Mouse (Mus musculus): ENCODE results near the gene Kcnmb4. TPM values are rescaled to one million over a fixed set of nuclear protein-coding genes. Genes with fewer than 3 reads are reported as not detected.

Gene Kcnmb4
- total RNA-seq, 2 experiments from 2014 or later: 1.4 TPM; not detected in 1

DNA sequence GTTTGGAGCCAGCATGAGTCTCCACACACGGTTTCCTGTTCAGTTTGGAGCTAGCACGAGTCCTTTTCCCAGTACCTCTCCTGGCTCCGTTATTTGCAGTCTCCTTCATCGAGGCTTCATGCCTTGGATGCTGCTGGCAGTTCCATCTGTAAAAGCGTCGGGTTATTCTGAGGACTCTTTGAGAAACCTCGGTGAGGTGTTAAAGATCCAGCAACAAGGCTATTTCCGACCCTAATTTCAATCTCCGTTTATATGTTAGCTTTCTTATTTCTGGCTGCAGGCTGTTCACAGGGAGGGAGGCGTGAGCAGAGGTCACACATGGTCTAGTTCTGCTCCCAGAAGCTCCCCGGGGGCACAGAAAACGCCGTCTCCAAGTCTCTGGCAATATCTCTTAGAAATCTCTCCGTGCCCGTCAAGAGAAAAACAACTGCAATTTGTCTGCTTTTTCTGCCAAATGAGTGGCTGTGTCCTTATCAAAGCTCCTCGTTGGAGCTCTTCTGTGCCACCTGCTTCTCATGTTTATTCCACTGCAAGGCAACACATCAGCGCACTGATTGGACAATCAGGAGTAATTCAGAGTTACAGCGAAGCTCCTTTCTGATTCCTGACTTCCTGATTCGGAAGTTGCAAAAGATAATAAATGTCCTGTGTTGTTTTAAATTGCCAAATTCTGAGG, 65.9 kb downstream of the Kcnmb4 start:
- no peak for ATAC-seq (replicated peaks; ENCODE audit: low FRiP score, poor library complexity, severe bottlenecking)

DNA sequence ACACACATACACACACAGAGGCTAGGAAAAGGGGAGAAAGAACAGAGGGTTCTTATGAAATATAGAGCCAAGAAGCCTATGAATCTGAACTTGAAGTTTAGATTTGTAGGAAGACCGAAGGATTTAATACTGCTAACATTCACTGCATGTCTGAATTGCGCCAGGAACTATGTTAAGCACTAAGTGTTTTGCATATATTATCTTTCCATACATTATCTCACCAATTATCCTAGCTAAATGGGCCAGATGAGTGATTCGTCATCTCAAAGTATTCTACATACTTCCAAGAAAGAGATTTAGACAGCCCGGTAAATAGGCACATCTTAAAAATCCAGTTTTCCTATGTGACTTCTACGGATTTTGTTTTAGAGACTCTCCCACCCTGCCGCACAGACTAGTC, 68.7 kb downstream of the Kcnmb4 start:
- no peak for ATAC-seq (replicated peaks; ENCODE audit: low FRiP score, poor library complexity, severe bottlenecking)

DNA sequence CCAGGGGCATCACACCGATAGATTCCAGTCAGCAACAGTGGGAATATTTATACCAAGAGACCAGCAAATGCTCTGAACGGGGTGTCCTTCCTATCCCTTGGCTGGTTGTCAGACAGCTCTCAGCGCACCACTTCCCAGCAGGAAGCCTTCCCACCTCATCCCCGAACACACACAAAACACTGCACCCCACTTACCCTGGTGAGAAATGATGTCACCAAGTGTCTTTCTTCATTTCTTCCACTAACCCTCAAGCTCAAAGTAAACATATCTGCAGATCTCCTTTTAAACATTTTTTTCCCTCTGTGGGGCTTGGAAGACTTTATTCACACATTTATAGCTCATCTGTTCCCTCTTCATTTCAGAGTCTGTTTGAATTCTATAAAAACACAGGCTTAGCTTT, 70.0 kb downstream of the Kcnmb4 start:
- no peak for ATAC-seq (replicated peaks; ENCODE audit: low FRiP score, poor library complexity, severe bottlenecking)

DNA sequence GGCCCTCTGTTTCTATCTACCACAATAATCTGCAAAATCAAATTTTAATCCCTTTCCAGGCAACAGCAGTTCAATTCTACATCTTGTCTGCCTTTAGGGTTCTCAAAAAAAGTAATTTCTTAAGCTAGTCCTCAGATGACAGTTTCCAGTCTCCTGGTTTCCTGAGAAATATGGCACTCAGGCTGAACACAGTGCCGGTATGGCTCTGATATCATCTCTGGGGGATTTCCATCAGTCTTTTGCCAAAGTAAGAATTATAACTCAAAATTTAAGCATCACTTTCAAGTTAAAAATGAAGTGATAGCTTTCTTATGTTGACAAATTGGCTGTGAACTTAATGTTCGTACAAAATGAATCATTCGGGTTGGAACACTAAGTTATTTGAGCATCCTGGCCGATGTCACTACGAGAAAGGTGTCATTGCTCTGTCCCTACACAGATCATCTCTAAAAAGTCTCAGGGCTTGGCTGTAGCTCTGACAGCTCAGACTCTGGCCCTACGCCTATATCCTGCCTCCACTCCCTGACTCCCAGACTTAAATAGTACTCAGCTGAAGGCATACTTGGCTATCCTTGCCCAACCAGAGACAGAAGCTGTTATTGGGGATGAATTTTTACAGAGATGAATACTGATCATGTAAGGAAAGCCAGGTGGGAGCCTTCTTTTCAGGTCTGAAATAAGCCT, 70.8 kb downstream of the Kcnmb4 start:
- no peak for ATAC-seq (replicated peaks; ENCODE audit: low FRiP score, poor library complexity, severe bottlenecking)

DNA sequence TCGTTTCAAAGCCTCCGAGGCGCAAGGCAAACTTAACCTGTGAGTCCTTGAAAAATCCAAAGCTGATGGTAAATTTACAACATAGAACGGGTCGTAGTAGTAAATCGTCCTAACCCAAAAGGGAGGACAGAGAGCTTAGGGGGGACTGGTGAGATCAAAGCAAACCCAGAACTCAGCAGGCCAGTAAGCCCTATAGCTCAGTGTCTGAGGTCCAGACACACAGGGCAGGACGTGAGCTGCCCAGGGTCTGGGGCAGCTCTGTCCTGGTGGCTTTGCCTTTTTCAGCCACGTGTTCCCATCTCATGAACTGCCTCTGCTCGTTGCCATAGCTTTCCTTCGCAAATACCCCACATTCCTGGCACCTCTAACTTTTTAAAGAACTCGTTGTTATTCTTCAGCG, 75.7 kb downstream of the Kcnmb4 start:
- no peak for ATAC-seq (replicated peaks; ENCODE audit: low FRiP score, poor library complexity, severe bottlenecking)

DNA sequence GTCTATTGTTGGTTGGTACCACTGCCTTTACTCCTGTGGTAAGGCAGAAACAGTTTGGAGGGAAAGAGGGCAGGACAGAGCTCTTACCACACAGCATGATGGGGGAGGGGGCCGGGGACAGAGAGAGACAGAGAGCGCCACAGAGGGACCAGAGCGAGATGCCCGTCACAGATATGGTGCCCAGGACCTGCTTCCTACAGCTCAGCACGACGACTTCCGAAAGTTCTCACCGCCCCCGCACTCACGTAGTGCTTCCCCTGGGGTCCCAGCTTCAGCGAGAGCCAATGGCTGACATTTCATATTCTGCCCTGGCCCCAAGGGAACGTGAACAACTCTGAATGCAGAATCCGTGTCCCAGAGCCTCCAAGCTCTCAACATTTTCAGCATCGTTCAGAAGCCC, 76.1 kb downstream of the Kcnmb4 start:
- ATAC-seq (replicated peaks; ENCODE audit: low FRiP score, poor library complexity, severe bottlenecking): no peak

DNA sequence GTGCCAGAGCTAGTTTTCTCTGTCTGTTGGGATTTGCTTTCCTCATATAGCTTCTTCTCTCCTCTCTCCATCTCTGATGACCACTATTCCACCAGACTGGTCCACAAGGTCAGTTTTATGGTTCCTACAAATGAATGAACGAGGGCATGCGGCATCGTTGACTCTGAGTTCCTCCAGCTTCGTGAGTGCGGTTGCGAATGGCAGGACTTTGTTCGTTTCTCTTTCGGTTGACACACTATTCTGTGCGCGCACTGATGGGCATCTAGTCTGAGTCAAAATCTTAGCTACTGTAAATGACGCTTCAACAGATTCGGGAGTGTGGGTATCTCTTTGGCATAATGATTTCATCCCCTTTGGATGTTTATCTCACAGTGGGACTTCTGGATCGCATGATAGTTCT, 76.7 kb downstream of the Kcnmb4 start:
- ATAC-seq (replicated peaks; ENCODE audit: low FRiP score, poor library complexity, severe bottlenecking): no peak

DNA sequence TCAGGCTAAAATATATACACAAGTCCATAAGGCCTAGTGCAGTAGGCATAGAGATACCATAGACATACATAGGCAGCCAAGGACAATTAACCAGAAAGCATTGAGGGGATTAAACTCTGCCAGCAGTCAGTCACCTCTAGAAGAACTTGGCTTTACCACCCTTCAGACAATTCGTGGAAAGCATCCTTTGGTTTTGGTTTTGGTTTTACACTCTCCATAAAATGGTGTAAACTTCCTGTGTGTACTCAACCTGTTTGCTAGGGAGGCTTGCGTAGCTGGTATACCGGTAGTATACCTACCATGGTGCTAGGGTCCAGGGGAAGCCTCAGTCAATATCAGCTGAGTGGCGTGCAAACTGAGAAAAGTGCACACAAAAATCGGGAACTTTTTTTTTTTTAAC, 77.4 kb downstream of the Kcnmb4 start:
- ATAC-seq (replicated peaks; ENCODE audit: low FRiP score, poor library complexity, severe bottlenecking): no peak

DNA sequence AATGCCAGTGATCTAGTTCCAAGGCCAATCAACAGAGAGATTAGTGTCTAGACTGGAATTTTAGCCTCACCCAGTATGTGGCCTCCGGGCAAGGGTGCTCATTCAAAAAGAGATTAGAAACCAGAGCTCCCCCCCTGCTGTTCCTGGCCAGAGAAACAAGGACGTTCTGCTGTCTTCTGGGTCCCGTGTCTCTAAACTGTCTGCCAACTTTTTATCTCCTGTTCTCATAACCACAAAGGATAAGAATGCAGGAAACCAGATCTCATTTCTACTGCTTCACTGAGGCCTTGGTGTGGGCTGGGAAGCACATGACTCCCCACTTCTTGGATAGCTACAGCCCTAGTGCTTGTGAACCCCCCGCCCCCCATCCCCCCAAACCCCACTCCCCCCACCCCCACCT, 79.1 kb downstream of the Kcnmb4 start:
- ATAC-seq (replicated peaks; ENCODE audit: low FRiP score, poor library complexity, severe bottlenecking): no peak

DNA sequence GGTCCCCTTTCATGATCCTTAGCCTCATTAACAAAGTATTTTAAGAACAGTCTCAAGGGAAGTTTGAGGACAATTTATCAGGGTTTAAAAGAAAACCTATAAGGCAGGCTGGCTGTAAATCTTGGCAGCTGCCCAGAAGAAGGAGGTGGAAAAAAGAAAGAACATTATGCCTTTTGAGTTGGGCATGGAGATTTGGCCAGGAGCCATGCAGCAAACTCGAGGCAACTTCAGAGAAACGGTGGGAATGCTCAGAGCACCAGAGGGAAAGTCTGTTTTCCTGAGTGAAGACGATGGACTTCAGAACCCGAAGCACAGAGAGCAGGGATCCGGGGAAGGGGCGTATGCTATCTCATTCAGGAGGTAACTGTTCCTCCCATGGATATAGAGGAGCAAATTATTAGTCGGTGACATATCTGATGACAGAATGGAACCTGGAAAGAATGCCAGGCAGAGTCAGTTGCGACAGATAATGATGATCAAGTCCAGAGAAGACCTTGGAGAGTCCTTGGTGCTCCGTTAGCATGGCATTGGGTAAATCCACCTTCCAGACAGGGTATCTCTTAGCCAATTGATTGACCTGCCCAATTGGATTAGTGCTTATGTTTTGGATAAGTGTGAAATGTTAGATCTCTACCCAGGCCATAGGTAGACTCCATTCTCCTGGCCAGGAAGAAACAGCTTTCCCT, 79.7 kb downstream of the Kcnmb4 start:
- no peak for ATAC-seq (replicated peaks; ENCODE audit: low FRiP score, poor library complexity, severe bottlenecking)

DNA sequence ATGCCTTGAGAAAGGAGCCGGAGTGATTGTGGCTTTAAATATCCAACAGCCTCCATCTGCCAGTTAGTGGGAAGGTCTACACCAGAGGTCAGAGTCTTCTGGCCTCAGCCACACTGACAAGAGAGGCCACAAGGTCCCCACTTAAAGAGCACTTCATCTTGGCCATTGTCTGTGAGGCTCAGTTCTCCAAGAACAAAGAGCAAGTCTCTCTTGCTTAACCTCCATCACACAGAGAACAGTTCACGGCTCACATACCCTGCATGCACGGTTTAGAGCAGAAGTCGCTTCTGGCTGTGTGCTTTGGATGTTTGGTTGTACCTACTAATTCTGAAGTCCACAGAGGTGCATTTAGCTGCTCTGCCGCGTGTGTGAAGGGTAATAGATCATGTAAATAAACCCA, 84.8 kb downstream of the Kcnmb4 start:
- ATAC-seq (replicated peaks; ENCODE audit: low FRiP score, poor library complexity, severe bottlenecking): no peak

DNA sequence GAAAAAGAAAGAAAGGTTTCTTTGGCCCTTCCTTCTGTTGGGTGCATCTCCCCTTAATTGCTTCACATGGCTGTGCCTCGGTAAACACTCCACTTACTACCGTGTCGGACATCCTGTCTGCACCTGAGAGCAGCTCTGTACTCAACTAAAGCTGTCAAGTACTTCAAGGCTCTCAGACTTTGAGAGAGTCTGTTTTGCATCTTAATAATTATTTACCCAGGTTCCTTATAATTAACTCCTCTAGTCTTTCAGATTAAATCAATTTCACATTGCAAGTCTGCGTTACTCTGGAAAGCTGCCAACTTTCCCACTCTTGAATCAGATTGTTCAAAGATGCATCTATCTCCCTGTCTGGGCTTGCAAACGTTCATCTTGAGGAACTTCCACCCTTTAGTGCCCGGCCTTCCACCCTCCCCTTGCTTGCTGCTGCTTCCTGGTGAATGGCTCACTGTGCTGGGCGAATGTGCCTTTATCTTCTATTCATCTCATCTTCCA, 87.2 kb downstream of the Kcnmb4 start:
- no peak for ATAC-seq (replicated peaks; ENCODE audit: low FRiP score, poor library complexity, severe bottlenecking)

DNA sequence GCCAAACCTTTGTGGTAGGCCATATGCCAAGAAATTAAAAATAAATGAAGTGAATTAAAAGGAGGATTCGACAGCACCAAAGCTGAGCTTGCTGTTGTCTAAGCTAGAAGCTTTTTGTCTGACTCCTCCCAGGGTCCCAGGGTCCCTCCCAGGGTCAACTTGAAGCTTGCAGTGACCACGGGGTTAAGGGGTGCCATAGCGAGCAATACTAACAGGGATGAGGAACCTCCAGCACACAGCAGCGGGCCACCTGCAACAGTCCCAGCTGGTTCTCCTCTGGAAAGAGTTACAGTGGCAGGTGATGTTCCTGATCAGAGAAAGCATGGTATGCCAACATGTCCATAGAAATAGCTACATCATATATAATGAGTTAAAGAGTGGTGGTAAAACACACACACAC, 89.3 kb downstream of the Kcnmb4 start:
- no peak for ATAC-seq (replicated peaks; ENCODE audit: low FRiP score, poor library complexity, severe bottlenecking)

DNA sequence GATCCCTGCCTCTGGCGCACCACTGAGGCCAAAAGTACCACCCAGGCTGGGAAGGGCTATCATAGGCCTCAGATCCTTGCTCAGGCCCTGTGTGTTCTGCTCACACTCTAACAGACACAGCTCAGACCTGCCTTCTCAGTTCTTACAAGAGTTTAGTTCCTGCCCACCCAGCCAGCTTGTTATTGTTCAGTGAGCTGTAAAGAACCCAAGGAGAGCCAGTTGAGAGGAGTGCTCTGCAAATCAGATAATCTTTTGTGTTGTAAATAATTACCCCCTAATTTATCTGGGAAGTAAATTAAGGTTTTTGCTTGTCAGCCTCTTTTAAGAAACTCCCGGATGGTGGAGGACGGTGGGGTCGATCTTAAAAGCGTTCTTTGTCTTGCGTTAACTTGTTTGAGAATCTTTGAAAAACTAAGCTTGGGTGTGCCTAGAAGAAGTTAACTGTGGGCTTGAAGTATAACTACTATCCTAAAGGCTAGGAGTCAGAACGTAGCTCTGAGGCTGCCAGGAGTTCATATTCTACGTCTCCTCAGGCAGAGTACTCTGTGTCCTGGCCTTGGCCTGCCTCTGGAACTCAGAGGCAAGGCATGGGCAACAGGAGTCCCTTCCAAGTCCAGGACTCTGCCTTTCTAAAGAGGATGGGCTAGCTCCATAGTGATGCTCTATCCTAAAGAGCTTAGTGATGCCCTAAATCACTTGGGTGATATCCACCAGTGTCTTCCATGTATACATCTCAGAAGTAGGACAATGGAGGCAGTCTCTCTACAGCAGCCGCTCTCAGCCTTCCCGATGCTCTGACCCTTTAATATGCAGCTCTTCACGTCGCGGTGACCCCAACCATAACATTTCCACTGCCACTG, 90.6 kb downstream of the Kcnmb4 start:
- no peak for ATAC-seq (replicated peaks; ENCODE audit: low FRiP score, poor library complexity, severe bottlenecking)

DNA sequence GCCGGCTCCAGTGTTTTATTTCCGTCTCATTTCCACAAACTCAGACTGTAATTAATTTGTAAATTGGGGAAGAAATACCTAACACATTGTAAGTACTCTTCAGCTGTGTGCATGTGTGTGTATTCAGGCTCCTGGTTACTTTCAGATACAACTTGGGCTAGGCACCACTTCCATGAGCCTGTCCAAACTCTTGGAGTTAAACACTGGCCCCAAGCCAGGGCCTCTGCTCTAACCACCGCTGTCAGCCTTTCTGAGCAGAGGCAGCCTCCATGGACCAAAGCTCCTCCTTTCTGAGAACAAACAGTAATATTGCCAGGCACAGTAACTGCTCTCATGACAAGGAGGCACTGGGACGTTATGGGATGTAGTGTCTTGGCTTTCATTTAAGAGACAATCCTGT, 96.8 kb downstream of the Kcnmb4 start:
- no peak for ATAC-seq (replicated peaks; ENCODE audit: low FRiP score, poor library complexity, severe bottlenecking)

DNA sequence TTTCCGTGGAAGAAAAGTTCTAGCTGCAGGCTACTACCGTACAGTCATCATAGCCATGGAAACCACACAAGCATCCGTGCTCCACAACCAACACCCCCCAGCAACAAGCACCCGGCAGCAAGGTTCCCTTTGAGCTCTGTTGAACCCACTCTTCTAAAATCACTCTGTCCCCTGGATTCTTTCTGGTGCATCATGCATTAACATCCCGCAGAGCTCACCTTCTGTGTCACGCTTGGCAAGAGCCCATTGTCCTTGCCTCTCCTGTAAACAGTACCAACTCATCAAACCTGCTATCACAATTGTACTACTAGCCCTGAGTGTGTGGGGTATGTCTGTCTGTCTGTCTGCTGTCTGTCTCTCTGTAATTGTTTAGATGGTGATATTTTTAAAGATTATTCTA, 99.6 kb downstream of the Kcnmb4 start:
- ATAC-seq (replicated peaks; ENCODE audit: low FRiP score, poor library complexity, severe bottlenecking): no peak

DNA sequence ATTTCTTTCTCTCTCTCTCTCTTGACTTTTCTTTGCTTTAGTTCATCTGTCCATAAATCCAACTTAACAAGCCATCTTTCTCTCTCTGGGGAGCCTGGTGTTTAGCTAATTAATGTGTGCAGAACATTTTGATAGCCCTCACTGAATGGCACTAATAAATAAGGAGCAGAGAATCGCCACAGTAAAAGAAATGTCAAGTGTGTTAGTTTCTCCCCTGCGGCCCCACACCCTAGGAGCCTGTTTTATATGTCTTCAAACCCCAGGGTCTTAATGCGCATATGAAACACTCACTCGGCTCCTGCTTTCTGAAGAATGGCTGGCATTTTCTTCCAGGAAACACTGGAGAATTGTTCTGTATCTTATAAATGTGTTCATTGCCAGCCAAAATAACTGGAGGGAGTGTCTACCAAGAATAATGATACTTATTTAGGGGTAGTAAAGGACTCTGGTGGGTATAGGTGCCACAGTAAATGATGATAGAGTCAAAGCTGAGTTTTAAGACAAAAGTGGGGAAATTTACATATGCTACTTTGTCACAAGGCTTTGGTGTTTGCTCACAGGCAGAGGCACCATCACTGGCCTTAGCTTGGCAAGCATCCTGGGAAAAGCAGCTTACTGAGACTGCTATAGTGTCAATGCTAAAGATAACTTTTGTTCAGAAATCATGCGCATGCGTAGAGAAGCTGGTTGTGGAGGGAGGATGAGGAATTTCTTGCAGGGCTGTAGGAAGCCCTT, 102.5 kb downstream of the Kcnmb4 start:
- no peak for ATAC-seq (replicated peaks; ENCODE audit: low FRiP score, poor library complexity, severe bottlenecking)

Data from erythroblast, adult 5-6 weeks (primary cell).